Mouse (Mus musculus) heart, embryonic 16.5 days (tissue): ENCODE measurements at regions not wholly inside any gene's neighbourhood (a gene's known extent, or its start where the extent isn't known, plus 50 kb on each side); places are given as distances from the start of the nearest gene placed in this dataset.
A peak's percentile ranks its signal among the peaks of the same experiment; 100 is the strongest.

Experiments used
- ATAC-seq: fragments of 200-750 bp; cut with Nextera tagmentation; replicated peaks from 2 replicates; pipeline ENCODE4 v1.8.0; 2017; ENCODE audit warnings: moderate number of reproducible peaks; ENCODE audit not compliant: insufficient read depth, low FRiP score; ENCODE audit errors: extremely low read depth
- H3K27ac ChIP-seq: fragments of 300-500 bp; sonication (generic); 2 replicates; pipeline ENCODE4 v1.5.1; 2014; ENCODE audit warnings: mild to moderate bottlenecking, low read length, control low read depth, moderate library complexity
- H3K27me3 ChIP-seq: fragments of 300-500 bp; sonication (generic); 2 replicates; pipeline ENCODE4 v1.6.1; 2014; ENCODE audit warnings: low read length, mixed read lengths; ENCODE audit not compliant: control insufficient read depth, insufficient read depth
- H3K36me3 ChIP-seq: fragments of 300-500 bp; sonication (generic); 2 replicates; pipeline ENCODE4 v1.6.1; 2014; ENCODE audit not compliant: control insufficient read depth, insufficient read depth
- H3K4me1 ChIP-seq: fragments of 300-500 bp; sonication (generic); 2 replicates; pipeline ENCODE4 v1.6.1; 2014; ENCODE audit warnings: low read length, mixed read lengths; ENCODE audit not compliant: control insufficient read depth, insufficient read depth
- H3K4me2 ChIP-seq: fragments of 300-500 bp; sonication (generic); 2 replicates; pipeline ENCODE4 v1.6.1; 2014; ENCODE audit warnings: low read depth, mild to moderate bottlenecking, control low read depth, low read length
- H3K4me3 ChIP-seq: fragments of 300-500 bp; sonication (generic); 2 replicates; pipeline ENCODE4 v1.5.1; 2014; ENCODE audit warnings: mild to moderate bottlenecking, control low read depth, low read length
- H3K9ac ChIP-seq: fragments of 300-500 bp; sonication (generic); 2 replicates; pipeline ENCODE4 v1.6.1; 2014; ENCODE audit warnings: low read length, control low read depth
- H3K9me3 ChIP-seq: fragments of 300-500 bp; sonication (generic); replicated peaks from 2 replicates; pipeline ENCODE4 v1.6.1; 2016; ENCODE audit warnings: low read length; ENCODE audit not compliant: control insufficient read depth
- WGBS: fragments of 180-500 bp; shearing (Covaris S2); extraction: QIAGEN DNeasy Blood & Tissue Kit; methylation state at CpG from one replicate; pipeline ENCODE4 v1.1.7; 2014; 5-methylcytosine and 5-hydroxymethylcytosine counted together

DNA sequence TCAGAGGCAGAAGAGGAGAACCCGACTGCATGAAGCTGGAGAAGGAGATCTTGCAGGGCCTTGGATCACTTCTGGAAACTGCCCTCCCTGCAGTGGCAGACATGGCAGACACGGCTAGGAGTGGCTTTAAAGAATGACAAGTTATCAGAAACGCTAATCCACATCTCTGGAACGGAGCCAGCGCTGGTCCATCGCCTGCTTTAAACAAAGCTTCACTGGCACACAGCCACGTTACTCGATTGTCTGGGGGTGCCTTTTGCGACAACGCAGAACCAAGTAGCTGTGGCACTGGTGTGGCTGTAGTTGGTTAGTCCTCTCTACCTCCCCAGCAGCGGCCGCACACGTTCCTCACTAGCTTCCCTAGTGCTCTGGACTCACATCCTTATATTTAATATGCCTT lies 147.0 kb downstream of the Mreg start:
- Histone ChIP-seq H3K36me3 (no peaks in the 10 kb centered on the region), H3K27ac (no peak overlapping the region), H3K4me2 (peak overlapping the region; percentile 39; the same call in 1 of the 2 replicates), H3K9ac (no peak overlapping the region), H3K4me1 (peaks cover 4% of the 10 kb centered on the region; the same call in 1 of the 2 replicates), H3K9me3 (no peaks in the 10 kb centered on the region), H3K4me3 (no peak overlapping the region), H3K27me3 (no peaks in the 10 kb centered on the region)
- 30% methylated on average over 13 of the region's 13 CpGs for WGBS
- ATAC-seq, result no peak

DNA sequence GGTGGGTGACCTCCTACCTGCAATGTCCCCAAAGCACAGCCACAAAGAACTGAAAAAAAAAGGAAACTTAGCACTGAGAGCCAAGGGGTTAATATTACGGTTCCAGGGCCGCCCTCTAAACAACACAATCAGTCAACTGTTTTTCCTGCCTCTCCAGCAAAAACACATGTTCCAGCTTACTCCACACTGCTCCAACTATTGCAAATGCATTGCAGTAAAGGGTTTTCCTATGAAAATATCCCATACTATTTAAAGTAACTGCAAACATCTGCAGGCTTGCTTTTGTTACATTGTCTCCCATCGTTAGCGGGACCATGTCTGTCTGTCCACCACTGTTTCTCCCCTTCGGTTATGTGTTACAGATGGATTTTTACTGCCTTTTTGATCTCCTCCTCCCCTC lies 151.7 kb downstream of the Mreg start:
- Histone ChIP-seq H3K9ac (no peak overlapping the region), H3K4me3 (no peak overlapping the region), H3K4me1 (peaks cover 8% of the 10 kb centered on the region; the same call in 1 of the 2 replicates), H3K9me3 (no peaks in the 10 kb centered on the region; the same call in 1 of the 2 replicates), H3K36me3 (no peaks in the 10 kb centered on the region), H3K27me3 (no peaks in the 10 kb centered on the region), H3K4me2 (no peak overlapping the region), H3K27ac (no peak overlapping the region)
- WGBS, result 58% methylated on average over 5 of the region's 5 CpGs
- no peak for ATAC-seq

DNA sequence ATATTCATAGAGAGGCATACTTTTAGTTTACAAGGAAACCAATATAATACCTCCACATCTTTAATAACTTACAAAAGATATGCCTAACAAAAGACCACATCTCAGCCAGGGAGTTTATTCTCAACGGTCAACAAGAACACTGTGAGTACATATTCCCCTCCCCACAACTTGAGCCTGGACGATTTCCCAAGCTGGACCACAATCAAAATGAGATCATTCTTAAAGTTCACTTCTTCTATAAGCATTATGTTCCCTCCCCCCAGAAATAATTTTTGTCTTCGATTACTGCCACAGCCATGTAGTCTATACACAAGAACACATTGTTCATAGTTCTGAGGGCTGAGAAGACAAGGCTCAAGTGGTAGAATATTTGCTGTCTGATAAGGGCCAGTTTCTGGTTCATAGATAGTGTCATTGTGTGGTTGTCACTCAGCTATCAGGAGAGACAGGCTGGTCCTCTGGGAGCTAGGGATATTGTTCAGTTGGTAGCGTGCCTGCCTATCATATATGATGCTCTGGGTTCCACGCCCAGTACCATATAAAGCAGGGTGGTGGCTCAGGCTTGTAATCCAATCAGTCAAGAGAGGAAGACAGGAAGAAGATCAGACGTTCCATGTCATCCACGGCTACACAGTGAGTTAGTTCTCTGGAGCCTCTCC lies 153.9 kb downstream of the Mreg start:
- no peaks in the 10 kb centered on the region for H3K27me3 ChIP-seq
- H3K4me1 ChIP-seq, result peaks cover 4% of the 10 kb centered on the region; the same call in 1 of the 2 replicates
- H3K4me2 ChIP-seq, result no peak overlapping the region
- H3K9me3 ChIP-seq, result no peaks in the 10 kb centered on the region; the same call in 1 of the 2 replicates
- no peak overlapping the region for H3K9ac ChIP-seq
- H3K36me3 ChIP-seq, result no peaks in the 10 kb centered on the region
- H3K4me3 ChIP-seq, result no peak overlapping the region
- ATAC-seq, result 0 out of 2 replicates have a peak, but pooled peaks have one; percentile 18
- WGBS, result 26% methylated on average over 7 of the region's 7 CpGs
- no peak overlapping the region for H3K27ac ChIP-seq

DNA sequence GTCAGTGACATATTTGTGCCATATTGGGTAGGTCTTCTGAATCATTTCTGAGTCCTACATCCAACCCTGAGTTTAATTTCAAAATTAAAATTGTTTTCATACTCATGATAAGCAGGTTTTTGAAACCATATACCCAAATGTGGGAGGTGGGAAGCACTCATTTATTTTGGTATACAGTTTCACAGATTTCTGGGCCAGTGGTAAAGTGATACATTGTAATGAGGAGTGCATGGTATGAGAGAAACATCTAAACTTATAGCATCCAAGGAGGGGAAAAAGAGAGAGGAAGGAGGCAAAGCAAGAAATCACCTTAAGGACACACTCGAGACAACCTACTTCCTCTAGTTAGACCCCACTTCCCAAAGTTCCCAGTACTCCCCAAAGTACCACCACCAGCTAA lies 157.6 kb downstream of the Mreg start:
- WGBS, result 76% methylated on average over 1 of the region's 1 CpGs
- no peaks in the 10 kb centered on the region for H3K27me3 ChIP-seq
- no peak overlapping the region for H3K4me2 ChIP-seq
- no peak for ATAC-seq
- peaks cover 4% of the 10 kb centered on the region; the same call in 1 of the 2 replicates for H3K4me1 ChIP-seq
- no peaks in the 10 kb centered on the region; the same call in 1 of the 2 replicates for H3K9me3 ChIP-seq
- no peaks in the 10 kb centered on the region for H3K36me3 ChIP-seq
- no peak overlapping the region for H3K4me3 ChIP-seq
- H3K9ac ChIP-seq, result no peak overlapping the region
- no peak overlapping the region for H3K27ac ChIP-seq

DNA sequence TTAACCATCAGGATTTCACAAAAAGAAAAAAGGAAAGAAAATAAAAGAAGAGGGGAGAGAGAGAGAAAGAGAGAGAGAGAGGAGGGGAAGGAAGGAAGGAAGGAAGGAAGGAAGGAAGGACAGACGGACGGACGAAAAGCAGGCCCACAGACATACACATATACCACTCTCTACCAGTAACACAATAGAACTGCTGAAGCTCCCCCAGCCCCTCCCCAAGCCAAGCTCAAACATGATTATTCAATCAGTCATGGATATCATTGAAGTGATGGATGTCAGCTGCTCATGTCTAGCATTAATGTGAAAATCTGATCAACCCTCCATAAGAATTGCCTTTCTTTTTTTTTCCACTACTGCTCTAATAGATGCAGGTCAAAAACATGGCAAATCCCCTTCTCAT lies 161.2 kb downstream of the Mreg start:
- no peak overlapping the region for H3K9ac ChIP-seq
- no peak for ATAC-seq
- H3K9me3 ChIP-seq, result no peaks in the 10 kb centered on the region; the same call in 1 of the 2 replicates
- H3K4me2 ChIP-seq, result no peak overlapping the region
- H3K27ac ChIP-seq, result no peak overlapping the region
- H3K4me1 ChIP-seq, result no peaks in the 10 kb centered on the region
- no peaks in the 10 kb centered on the region for H3K36me3 ChIP-seq
- H3K27me3 ChIP-seq, result no peaks in the 10 kb centered on the region
- no peak overlapping the region for H3K4me3 ChIP-seq
- 76% methylated on average over 3 of the region's 3 CpGs for WGBS

DNA sequence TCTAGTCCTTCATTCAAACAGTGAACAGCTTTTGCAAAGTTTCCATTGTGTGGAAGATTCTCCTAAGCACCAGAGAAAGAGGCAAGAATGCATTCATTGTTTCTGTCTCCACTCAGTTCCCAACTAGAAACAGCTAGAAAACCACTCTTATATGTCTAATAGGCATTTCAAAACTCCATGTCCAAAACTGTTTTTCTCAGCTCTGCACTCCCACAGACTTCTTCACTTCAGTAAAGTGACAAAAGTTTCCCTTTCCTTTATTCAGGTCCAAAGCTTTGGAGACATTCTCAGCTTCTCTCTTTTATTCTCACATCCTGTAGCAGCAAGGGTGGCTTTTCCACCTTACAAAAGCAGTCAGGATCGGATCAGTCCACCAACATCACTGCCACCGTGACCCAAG lies 166.0 kb downstream of the Mreg start:
- Histone ChIP-seq H3K4me2 (no peak overlapping the region), H3K27ac (no peak overlapping the region), H3K27me3 (no peaks in the 10 kb centered on the region), H3K9me3 (no peaks in the 10 kb centered on the region), H3K9ac (no peak overlapping the region), H3K4me1 (no peaks in the 10 kb centered on the region), H3K36me3 (no peaks in the 10 kb centered on the region), H3K4me3 (no peak overlapping the region)
- ATAC-seq, result no peak
- 66% methylated on average over 2 of the region's 2 CpGs for WGBS

DNA sequence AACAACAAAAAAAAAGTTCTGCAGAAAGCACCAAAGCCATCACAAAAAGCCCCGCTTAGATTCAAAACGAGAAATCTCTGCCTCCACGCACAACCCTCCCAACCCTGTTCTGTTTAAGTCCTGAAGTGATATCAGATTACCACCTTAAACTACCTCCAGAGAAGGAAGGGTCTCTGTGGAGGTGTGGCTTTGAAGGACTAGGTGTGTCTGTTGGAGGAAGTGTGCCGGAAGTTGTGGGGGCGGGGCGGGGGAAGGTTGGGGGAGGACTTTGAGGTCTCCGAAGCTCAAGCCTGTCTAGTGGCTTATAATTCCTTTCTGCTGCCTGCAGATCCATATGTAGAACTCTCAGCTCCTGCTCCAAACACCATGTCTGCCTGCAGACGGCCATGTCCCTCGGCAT lies 173.6 kb downstream of the Mreg start:
- WGBS, result 62% methylated on average over 9 of the region's 9 CpGs
- Histone ChIP-seq H3K4me3 (no peak overlapping the region), H3K4me1 (no peaks in the 10 kb centered on the region), H3K4me2 (no peak overlapping the region), H3K27me3 (no peaks in the 10 kb centered on the region), H3K27ac (no peak overlapping the region), H3K9ac (no peak overlapping the region), H3K9me3 (no peaks in the 10 kb centered on the region), H3K36me3 (no peaks in the 10 kb centered on the region)
- no peak for ATAC-seq

DNA sequence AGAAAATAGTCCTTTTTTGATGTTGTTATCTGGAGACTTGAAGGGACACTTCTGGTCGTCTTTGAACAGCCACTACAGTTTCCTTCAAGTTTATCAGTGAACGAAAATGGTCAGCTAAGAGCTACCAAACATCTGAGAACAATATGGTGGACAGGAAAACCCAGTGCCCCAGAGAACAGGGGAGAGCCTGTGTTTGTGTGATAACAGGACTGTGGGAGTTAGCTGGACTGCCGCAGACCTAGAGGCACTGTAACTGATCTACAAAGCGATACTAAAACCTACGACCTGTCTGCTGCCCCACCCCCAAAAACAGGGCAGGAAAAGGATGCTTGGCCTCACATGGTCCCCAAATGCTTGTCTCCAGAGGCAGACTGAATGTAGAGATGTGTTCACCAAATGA lies 175.5 kb downstream of the Mreg start:
- Histone ChIP-seq H3K9me3 (no peaks in the 10 kb centered on the region), H3K36me3 (no peaks in the 10 kb centered on the region), H3K4me2 (no peak overlapping the region), H3K4me3 (no peak overlapping the region), H3K27me3 (no peaks in the 10 kb centered on the region), H3K27ac (no peak overlapping the region), H3K4me1 (no peaks in the 10 kb centered on the region), H3K9ac (no peak overlapping the region)
- ATAC-seq, result no peak
- WGBS, result 33% methylated on average over 5 of the region's 5 CpGs

DNA sequence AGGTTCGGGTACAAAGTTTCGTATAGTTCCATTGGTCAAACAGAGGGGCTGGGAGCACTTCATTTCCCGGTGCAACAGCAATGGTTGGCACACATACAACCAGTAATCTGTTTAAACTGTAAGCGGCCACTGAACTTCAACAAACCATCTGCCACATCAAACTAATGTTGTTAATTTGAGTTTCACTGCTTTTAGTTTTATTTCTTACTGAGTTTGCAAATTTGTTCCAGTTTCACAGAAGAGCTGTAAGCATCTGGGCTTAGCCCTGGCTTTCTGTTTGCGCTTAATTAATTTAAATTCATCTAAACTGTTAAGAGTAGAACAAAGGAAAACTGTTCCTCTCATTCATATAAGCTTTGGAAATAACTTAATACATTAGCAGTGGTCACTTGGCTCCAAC lies 176.0 kb downstream of the Mreg start:
- no peak overlapping the region for H3K4me3 ChIP-seq
- no peak for ATAC-seq
- no peaks in the 10 kb centered on the region for H3K4me1 ChIP-seq
- H3K9me3 ChIP-seq, result no peaks in the 10 kb centered on the region
- H3K27ac ChIP-seq, result no peak overlapping the region
- no peak overlapping the region for H3K4me2 ChIP-seq
- H3K9ac ChIP-seq, result no peak overlapping the region
- no peaks in the 10 kb centered on the region for H3K36me3 ChIP-seq
- no peaks in the 10 kb centered on the region for H3K27me3 ChIP-seq
- 83% methylated on average over 5 of the region's 5 CpGs for WGBS
